Mouse (Mus musculus) intestine, embryonic 16.5 days (tissue): ENCODE measurements around the gene Trappc1. TPM values are rescaled to one million over a fixed set of nuclear protein-coding genes. Genes with fewer than 3 reads are reported as not detected.

ENCODE experiments used
- ATAC-seq: fragments of 200-750 bp; cut with Nextera tagmentation; 2 replicates; pipeline ENCODE4 v1.8.0; 2017; ENCODE audit warnings: moderate TSS enrichment, moderate library complexity
- H3K27ac ChIP-seq: fragments of 300-500 bp; sonication (generic); 2 replicates; pipeline ENCODE4 v1.5.1; 2014; ENCODE audit warnings: mild to moderate bottlenecking, low read length
- H3K27me3 ChIP-seq: fragments of 300-500 bp; sonication (generic); replicated peaks from 2 replicates; pipeline ENCODE4 v1.6.1; 2014; ENCODE audit warnings: low read length, control low read depth, mixed read lengths; ENCODE audit not compliant: control insufficient read depth, insufficient read depth
- H3K36me3 ChIP-seq: fragments of 300-500 bp; sonication (generic); 2 replicates; pipeline ENCODE4 v1.6.1; 2014; ENCODE audit warnings: low read length, control low read depth; ENCODE audit not compliant: control insufficient read depth, insufficient read depth
- H3K4me1 ChIP-seq: fragments of 300-500 bp; sonication (generic); 2 replicates; pipeline ENCODE4 v1.6.1; 2014; ENCODE audit warnings: low read length, control low read depth, mixed read lengths; ENCODE audit not compliant: control insufficient read depth, insufficient read depth
- H3K4me2 ChIP-seq: fragments of 300-500 bp; sonication (generic); 2 replicates; pipeline ENCODE4 v1.6.1; 2014; ENCODE audit warnings: low read depth, low read length, control low read depth
- H3K4me3 ChIP-seq: fragments of 300-500 bp; sonication (generic); 2 replicates; pipeline ENCODE4 v1.5.1; 2014; ENCODE audit warnings: mild to moderate bottlenecking, low read length
- H3K9ac ChIP-seq: fragments of 300-500 bp; sonication (generic); 2 replicates; pipeline ENCODE4 v1.6.1; 2014; ENCODE audit warnings: low read depth, low read length
- H3K9me3 ChIP-seq: fragments of 300-500 bp; sonication (generic); 2 replicates; pipeline ENCODE4 v1.6.1; 2016; ENCODE audit warnings: low read length, control low read depth; ENCODE audit not compliant: control insufficient read depth
- WGBS: fragments of 180-500 bp; shearing (Covaris S2); extraction: QIAGEN DNeasy Blood & Tissue Kit; methylation state at CpG from one replicate; pipeline ENCODE4 v1.1.7; 2014; 5-methylcytosine and 5-hydroxymethylcytosine counted together
- polyA plus RNA-seq: library from polyadenylated mRNA; unstranded; fragments of >200 nt; fragmentation: Nextera tagmentation; extraction: Ambion mirVana; gene quantifications from 2 replicates; pipeline ENCODE4 v1.2.1, GENCODE M21; 2015

Trappc1 gene
- polyA plus RNA-seq, 1 experiment from 2014 or later: 149 TPM

- peak overlapping the region; percentile 60 for H3K4me3 ChIP-seq
- H3K36me3 ChIP-seq: no peaks in the 10 kb centered on the region
- peaks cover 39% of the 10 kb centered on the region for H3K4me1 ChIP-seq
- WGBS: 1% methylated on average over 45 of the region's 45 CpGs
- H3K9me3 ChIP-seq: no peaks in the 10 kb centered on the region
- ATAC-seq: peak; percentile 16
- H3K4me2 ChIP-seq: peak overlapping the region; percentile 99
- peak overlapping the region; percentile 78 for H3K9ac ChIP-seq
- H3K27me3 ChIP-seq: no peaks in the 10 kb centered on the region; the same call in 1 of the 2 replicates
- H3K27ac ChIP-seq: no peak overlapping the region
Measured at GRCm38 (mm10) chr11:69326408-69327156, 2.8 kb downstream of the Trappc1 start.

GRCm38 (mm10) chr11:69327157-69327442, 3.3 kb downstream of the Trappc1 start:
- 18% methylated on average over 9 of the region's 9 CpGs for WGBS
- H3K4me1 ChIP-seq: peaks cover 35% of the 10 kb centered on the region
- no peaks in the 10 kb centered on the region for H3K9me3 ChIP-seq
- 0 out of 2 replicates have a peak overlapping the region, but pooled peaks have one; percentile 60 for H3K4me3 ChIP-seq
- no peaks in the 10 kb centered on the region for H3K36me3 ChIP-seq
- peak overlapping the region; percentile 99; the same call in 1 of the 2 replicates for H3K4me2 ChIP-seq
- no peak overlapping the region for H3K9ac ChIP-seq
- H3K27ac ChIP-seq: no peak overlapping the region
- no peak for ATAC-seq
- H3K27me3 ChIP-seq: no peaks in the 10 kb centered on the region; the same call in 1 of the 2 replicates

- Histone ChIP-seq H3K9ac (no peak overlapping the region), H3K36me3 (no peaks in the 10 kb centered on the region), H3K9me3 (no peaks in the 10 kb centered on the region), H3K27ac (no peak overlapping the region), H3K4me1 (peaks cover 35% of the 10 kb centered on the region), H3K4me3 (no peak overlapping the region), H3K27me3 (no peaks in the 10 kb centered on the region; the same call in 1 of the 2 replicates), H3K4me2 (no peak overlapping the region)
- no peak for ATAC-seq
- 53% methylated on average over 6 of the region's 6 CpGs for WGBS
Measured at GRCm38 (mm10) chr11:69327648-69328047, 3.9 kb downstream of the Trappc1 start.

- ATAC-seq: no peak
- no peaks in the 10 kb centered on the region; the same call in 1 of the 2 replicates for H3K27me3 ChIP-seq
- H3K4me2 ChIP-seq: no peak overlapping the region
- no peak overlapping the region for H3K9ac ChIP-seq
- WGBS: 91% methylated on average over 6 of the region's 6 CpGs
- no peaks in the 10 kb centered on the region for H3K36me3 ChIP-seq
- no peaks in the 10 kb centered on the region for H3K9me3 ChIP-seq
- peaks cover 37% of the 10 kb centered on the region for H3K4me1 ChIP-seq
- H3K4me3 ChIP-seq: no peak overlapping the region
- H3K27ac ChIP-seq: no peak overlapping the region
Measured at GRCm38 (mm10) chr11:69328517-69328916, 4.7 kb downstream of the Trappc1 start.

GRCm38 (mm10) chr11:69331152-69331551, 7.4 kb downstream of the Trappc1 start:
- H3K9ac ChIP-seq: peak overlapping the region; percentile 74; the same call in 1 of the 2 replicates
- no peaks in the 10 kb centered on the region for H3K9me3 ChIP-seq
- H3K27me3 ChIP-seq: no peaks in the 10 kb centered on the region; the same call in 1 of the 2 replicates
- H3K4me1 ChIP-seq: peaks cover 23% of the 10 kb centered on the region
- H3K36me3 ChIP-seq: no peaks in the 10 kb centered on the region
- WGBS: 79% methylated on average over 6 of the region's 6 CpGs
- peak overlapping the region; percentile 62; the same call in 1 of the 2 replicates for H3K4me3 ChIP-seq
- ATAC-seq: no peak
- peak overlapping the region; percentile 75; the same call in 1 of the 2 replicates for H3K4me2 ChIP-seq
- no peak overlapping the region for H3K27ac ChIP-seq

GRCm38 (mm10) chr11:69331929-69332405, 8.2 kb downstream of the Trappc1 start:
- Histone ChIP-seq H3K4me3 (peak overlapping the region; percentile 62), H3K9me3 (no peaks in the 10 kb centered on the region), H3K27ac (peak overlapping the region; percentile 79), H3K4me1 (peaks cover 17% of the 10 kb centered on the region), H3K36me3 (no peaks in the 10 kb centered on the region), H3K9ac (peak overlapping the region; percentile 74), H3K4me2 (peak overlapping the region; percentile 75), H3K27me3 (no peaks in the 10 kb centered on the region; the same call in 1 of the 2 replicates)
- peak; percentile 71 for ATAC-seq
- WGBS: under 1% methylated on average over 24 of the region's 24 CpGs

GRCm38 (mm10) chr11:69332713-69333253, 9.0 kb downstream of the Trappc1 start:
- peaks cover 17% of the 10 kb centered on the region for H3K4me1 ChIP-seq
- peak; percentile 72 for ATAC-seq
- H3K27me3 ChIP-seq: no peaks in the 10 kb centered on the region
- no peaks in the 10 kb centered on the region for H3K9me3 ChIP-seq
- H3K4me3 ChIP-seq: peak overlapping the region; percentile 62; the same call in 1 of the 2 replicates
- H3K9ac ChIP-seq: peak overlapping the region; percentile 74
- no peaks in the 10 kb centered on the region for H3K36me3 ChIP-seq
- peak overlapping the region; percentile 79 for H3K27ac ChIP-seq
- 18% methylated on average over 8 of the region's 8 CpGs for WGBS
- peak overlapping the region; percentile 75 for H3K4me2 ChIP-seq

GRCm38 (mm10) chr11:69333922-69334321, 10.1 kb downstream of the Trappc1 start:
- Histone ChIP-seq H3K4me3 (no peak overlapping the region), H3K27me3 (no peaks in the 10 kb centered on the region), H3K9me3 (no peaks in the 10 kb centered on the region), H3K36me3 (no peaks in the 10 kb centered on the region), H3K4me2 (no peak overlapping the region), H3K27ac (no peak overlapping the region), H3K4me1 (peaks cover 17% of the 10 kb centered on the region), H3K9ac (no peak overlapping the region)
- ATAC-seq: no peak
- WGBS: 67% methylated on average over 3 of the region's 3 CpGs

- peaks cover 4% of the 10 kb centered on the region; the same call in 1 of the 2 replicates for H3K27me3 ChIP-seq
- H3K36me3 ChIP-seq: no peaks in the 10 kb centered on the region
- no peak for ATAC-seq
- WGBS: 53% methylated on average over 4 of the region's 4 CpGs
- H3K9ac ChIP-seq: no peak overlapping the region
- no peak overlapping the region for H3K27ac ChIP-seq
- no peak overlapping the region for H3K4me3 ChIP-seq
- no peak overlapping the region for H3K4me2 ChIP-seq
- peaks cover 17% of the 10 kb centered on the region for H3K4me1 ChIP-seq
- no peaks in the 10 kb centered on the region for H3K9me3 ChIP-seq
Measured at GRCm38 (mm10) chr11:69334796-69335195, 11.0 kb downstream of the Trappc1 start.
